Mouse (Mus musculus): ENCODE data around the gene Psmc2. TPM values are rescaled to one million over a fixed set of nuclear protein-coding genes. Genes with fewer than 3 reads are reported as not detected.

The Psmc2 gene
- total and polyA plus RNA-seq, 3 experiments, result 297 to 356 (median 316) TPM

- Histone ChIP-seq H3K9me3 (replicated peaks; ENCODE audit: insufficient read depth, low read length) (no peaks in the 10 kb centered on the region), H3K36me3 (ENCODE audit: control insufficient read depth in 1 of 2, insufficient read depth in 2 of 2, low read length in 2 of 2) (peaks cover 0 to 9% of the 10 kb centered on the region in 2 experiments; a peak in 2 of 4 replicates), H3K4me1 (ENCODE audit: control insufficient read depth in 1 of 2, insufficient read depth in 2 of 2, low read length in 2 of 2) (peaks cover 0 to 14% of the 10 kb centered on the region in 2 experiments; a peak in 3 of 4 replicates), H3K4me3 (ENCODE audit: control insufficient read depth in 1 of 2, insufficient read depth in 1 of 2, low read depth in 2 of 2, low read length in 2 of 2) (peak overlapping the region; percentile 48 to 95), H3K9ac (ENCODE audit: control insufficient read depth, low read depth, low read length, poor library complexity, severe bottlenecking) (peak overlapping the region; percentile 54), H3K79me2 (ENCODE audit: control insufficient read depth, insufficient read depth, low read length, poor library complexity) (peaks cover 16% of the 10 kb centered on the region), H3K27me3 (ENCODE audit: control insufficient read depth in 1 of 2, insufficient read depth in 2 of 2, low read length in 2 of 2) (no peaks in the 10 kb centered on the region), H3K27ac (ENCODE audit: control insufficient read depth, low read depth, low read length) (peak overlapping the region; percentile 33)
- DNase-seq (ENCODE audit: low read depth, low spot score), result peak; percentile 59
- TF ChIP-seq NELFE (IDR thresholded peaks at IDR 0.05; ENCODE audit: low read depth, low read length) (no peak; the same call in 1 of the 2 replicates), CHD2 (IDR thresholded peaks at IDR 0.05; ENCODE audit: low read length) (no peak), POLR2AphosphoS5 (IDR thresholded peaks at IDR 0.05; ENCODE audit: borderline replicate concordance, low read depth, low read length) (no peak), TBP (IDR thresholded peaks at IDR 0.05; ENCODE audit: low read depth, low read length) (no peak), POLR2A (IDR thresholded peaks at IDR 0.05; ENCODE audit: control insufficient read depth in 1 of 2, insufficient read depth in 1 of 2, low read depth in 1 of 2, low read length in 2 of 2, poor library complexity in 1 of 2) (no peak), MXI1 (IDR thresholded peaks at IDR 0.05; ENCODE audit: low read depth, low read length) (peak; percentile 22; the same call in 1 of the 2 replicates)
These were observed 49.0 kb upstream of the Psmc2 start for GRCm38 (mm10) chr5:21736046-21736445.

GRCm38 (mm10) chr5:21736956-21737585 is 48.0 kb upstream of the Psmc2 start, which contains the start of gene Pmpcb:
Pmpcb (plus strand) TSS chr5:21737141.
- Histone ChIP-seq H3K4me3 (ENCODE audit: control insufficient read depth in 1 of 2, insufficient read depth in 1 of 2, low read depth in 2 of 2, low read length in 2 of 2) (peak within 1 kb of the TSS; percentile 77 to 96), H3K79me2 (ENCODE audit: control insufficient read depth, insufficient read depth, low read length, poor library complexity) (peaks cover 16% of the 10 kb centered on the region), H3K36me3 (ENCODE audit: control insufficient read depth in 1 of 2, insufficient read depth in 2 of 2, low read length in 2 of 2) (peaks cover 0 to 9% of the 10 kb centered on the region in 2 experiments; a peak in 3 of 4 replicates), H3K27ac (ENCODE audit: control insufficient read depth, low read depth, low read length) (peak within 1 kb of the TSS; percentile 55; the same call in 1 of the 2 replicates), H3K9me3 (replicated peaks; ENCODE audit: insufficient read depth, low read length) (no peaks in the 10 kb centered on the region), H3K27me3 (ENCODE audit: control insufficient read depth in 1 of 2, insufficient read depth in 2 of 2, low read length in 2 of 2) (no peaks in the 10 kb centered on the region), H3K9ac (ENCODE audit: control insufficient read depth, low read depth, low read length, poor library complexity, severe bottlenecking) (peak within 1 kb of the TSS; percentile 97), H3K4me1 (ENCODE audit: control insufficient read depth in 1 of 2, insufficient read depth in 2 of 2, low read length in 2 of 2) (peaks cover 0 to 14% of the 10 kb centered on the region in 2 experiments; a peak in 3 of 4 replicates)
- DNase-seq (ENCODE audit: low read depth, low spot score), result peak; percentile 96
- TF ChIP-seq USF1 (IDR thresholded peaks at IDR 0.05; ENCODE audit: low read depth, low read length) (no peak; the same call in 1 of the 2 replicates), SMC3 (IDR thresholded peaks at IDR 0.05; ENCODE audit: low read depth, low read length) (peak; percentile 63), MYB (IDR thresholded peaks at IDR 0.05; ENCODE audit: low read depth, low read length) (no peak), MAX (IDR thresholded peaks at IDR 0.05; ENCODE audit: low read length) (no peak), RAD21 (IDR thresholded peaks at IDR 0.05; ENCODE audit: low read depth, low read length) (peak; percentile 51), ZMIZ1 (IDR thresholded peaks at IDR 0.05; ENCODE audit: low read depth, low read length) (no peak), JUND (IDR thresholded peaks at IDR 0.05; ENCODE audit: low read depth, low read length) (no peak), TCF12 (IDR thresholded peaks at IDR 0.05; ENCODE audit: low read depth, low read length) (0 out of 2 replicates have a peak, but pooled peaks have one; percentile 35), EP300 (IDR thresholded peaks at IDR 0.05; ENCODE audit: low read depth in 1 of 2, low read length in 2 of 2) (no peak), GATA1 (IDR thresholded peaks at IDR 0.05; ENCODE audit: low read depth, low read length) (no peak), ZKSCAN1 (IDR thresholded peaks at IDR 0.05; ENCODE audit: low read depth, low read length) (no peak), POLR2A (IDR thresholded peaks at IDR 0.05; ENCODE audit: control insufficient read depth in 1 of 2, insufficient read depth in 1 of 2, low read depth in 1 of 2, low read length in 2 of 2, poor library complexity in 1 of 2) (peak; percentile 76 to 83), ETS1 (IDR thresholded peaks at IDR 0.05; ENCODE audit: low read depth, low read length) (no peak; the same call in 1 of the 2 replicates), MAFK (IDR thresholded peaks at IDR 0.05; ENCODE audit: borderline replicate concordance, low read depth, low read length) (no peak), TAL1 (IDR thresholded peaks at IDR 0.05; ENCODE audit: low read length) (no peak), HCFC1 (IDR thresholded peaks at IDR 0.05; ENCODE audit: low read depth, low read length) (peak; percentile 93), NRF1 (IDR thresholded peaks at IDR 0.05; ENCODE audit: insufficient read depth, low read depth, low read length, poor library complexity, severe bottlenecking) (no peak), RCOR1 (IDR thresholded peaks at IDR 0.05; ENCODE audit: low read depth, low read length) (no peak), ELF1 (IDR thresholded peaks at IDR 0.05; ENCODE audit: low read depth, low read length) (peak; percentile 87), KAT2A (conservative IDR thresholded peaks at IDR 0.05; ENCODE audit: low read depth, low read length) (peak; percentile 73; the same call in 1 of the 2 replicates), MEF2A (IDR thresholded peaks at IDR 0.05; ENCODE audit: extremely low read depth, insufficient replicate concordance, low read depth, low read length, poor library complexity, severe bottlenecking) (no peak), MYC (IDR thresholded peaks at IDR 0.05; ENCODE audit: low read depth, low read length) (peak; percentile 26; the same call in 1 of the 2 replicates), CTCF (IDR thresholded peaks at IDR 0.05 in 2 of 3, conservative IDR thresholded peaks at IDR 0.05 in 1 of 3; ENCODE audit: control insufficient read depth in 1 of 3, insufficient read depth in 1 of 3, low read depth in 2 of 3, low read length in 3 of 3, poor library complexity in 1 of 3, severe bottlenecking in 1 of 3) (peak; percentile 85 to 91 (median 86)), POLR2AphosphoS5 (IDR thresholded peaks at IDR 0.05; ENCODE audit: borderline replicate concordance, low read depth, low read length) (no peak), SIN3A (IDR thresholded peaks at IDR 0.05; ENCODE audit: low read length) (peak; percentile 72)

Data from MEL (cell line).